Mouse (Mus musculus) neural tube, embryonic 15.5 days (tissue): Measurements from ENCODE around the gene Usp7. TPM values are rescaled to one million over a fixed set of nuclear protein-coding genes. Genes with fewer than 3 reads are reported as not detected.

ENCODE experiments used
- ATAC-seq: fragments of 200-750 bp; cut with Nextera tagmentation; 2 replicates; pipeline ENCODE4 v1.8.0; 2017; ENCODE audit warnings: mild to moderate bottlenecking, moderate TSS enrichment, moderate library complexity; ENCODE audit not compliant: low FRiP score
- H3K27ac ChIP-seq: fragments of 300-500 bp; sonication (generic); replicated peaks from 2 replicates; pipeline ENCODE4 v1.5.1; 2015; ENCODE audit warnings: mild to moderate bottlenecking, inconsistent platforms
- H3K27me3 ChIP-seq: fragments of 300-500 bp; sonication (generic); replicated peaks from 2 replicates; pipeline ENCODE4 v1.6.1; 2015; ENCODE audit warnings: inconsistent platforms
- H3K36me3 ChIP-seq: fragments of 300-500 bp; sonication (generic); 2 replicates; pipeline ENCODE4 v1.6.1; 2015; ENCODE audit warnings: inconsistent platforms
- H3K4me1 ChIP-seq: fragments of 300-500 bp; sonication (generic); 2 replicates; pipeline ENCODE4 v1.6.1; 2015; ENCODE audit warnings: inconsistent platforms
- H3K4me2 ChIP-seq: fragments of 300-500 bp; sonication (generic); 2 replicates; pipeline ENCODE4 v1.6.1; 2015; ENCODE audit warnings: inconsistent platforms, mild to moderate bottlenecking, moderate library complexity
- H3K4me3 ChIP-seq: fragments of 300-500 bp; sonication (generic); replicated peaks from 2 replicates; pipeline ENCODE4 v1.5.1; 2015; ENCODE audit warnings: mild to moderate bottlenecking, inconsistent platforms
- H3K9ac ChIP-seq: fragments of 300-500 bp; sonication (generic); replicated peaks from 2 replicates; pipeline ENCODE4 v1.6.1; 2015; ENCODE audit warnings: mild to moderate bottlenecking, inconsistent platforms
- H3K9me3 ChIP-seq: fragments of 300-500 bp; sonication (generic); replicated peaks from 2 replicates; pipeline ENCODE4 v1.6.1; 2016; ENCODE audit warnings: inconsistent platforms
- WGBS: fragments of 180-500 bp; shearing (Covaris S2); methylation state at CpG from one replicate; pipeline ENCODE4 v1.1.7; 2015; ENCODE audit warnings: mixed read lengths; 5-methylcytosine and 5-hydroxymethylcytosine counted together
- polyA plus RNA-seq: library from polyadenylated mRNA; unstranded; fragments of >200 nt; fragmentation: Nextera tagmentation; extraction: Ambion mirVana; gene quantifications from 2 replicates; pipeline ENCODE4 v1.2.1, GENCODE M21; 2015

Usp7 gene
- polyA plus RNA-seq, 1 experiment from 2014 or later: 27.8 TPM

- ATAC-seq: no peak
These were observed 30.5 kb upstream of the Usp7 start for GRCm38 (mm10) chr16:8822586-8822985.

DNA sequence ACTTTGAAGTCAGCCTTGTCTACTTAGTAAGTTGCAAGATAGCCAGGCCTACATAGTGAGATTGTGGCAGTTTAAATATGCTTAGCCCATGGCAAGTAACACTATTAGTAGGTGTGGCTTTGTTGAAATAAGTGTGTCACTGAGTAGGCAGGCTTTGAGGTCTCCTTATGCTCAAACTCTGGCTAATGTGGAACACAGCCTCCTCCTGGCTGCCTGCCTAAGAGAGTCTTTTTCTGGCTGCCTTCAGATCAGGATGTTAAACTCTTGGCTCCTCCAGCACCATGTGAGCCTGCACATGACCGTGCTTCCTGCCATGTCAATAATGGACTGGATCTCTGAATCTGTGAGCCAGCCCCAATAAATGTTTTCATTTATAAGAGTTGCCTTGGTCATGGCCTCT, 29.3 kb upstream of the Usp7 start:
- Histone ChIP-seq H3K9me3 (no peaks in the 10 kb centered on the region), H3K4me2 (no peak overlapping the region), H3K27me3 (no peaks in the 10 kb centered on the region), H3K9ac (no peak overlapping the region), H3K4me3 (no peak overlapping the region), H3K4me1 (no peaks in the 10 kb centered on the region), H3K27ac (no peak overlapping the region), H3K36me3 (no peaks in the 10 kb centered on the region)
- 81% methylated on average over 1 of the region's 1 CpGs for WGBS
- no peak for ATAC-seq

More at GRCm38 (mm10) chr16:8822586-8822985, 30.5 kb upstream of the Usp7 start:
- H3K36me3 ChIP-seq: no peaks in the 10 kb centered on the region
- H3K9ac ChIP-seq: no peak overlapping the region
- H3K27me3 ChIP-seq: no peaks in the 10 kb centered on the region
- H3K27ac ChIP-seq: no peak overlapping the region
- no peaks in the 10 kb centered on the region for H3K9me3 ChIP-seq
- H3K4me2 ChIP-seq: no peak overlapping the region
- H3K4me1 ChIP-seq: no peaks in the 10 kb centered on the region
- 82% methylated on average over 4 of the region's 4 CpGs for WGBS
- no peak overlapping the region for H3K4me3 ChIP-seq

GRCm38 (mm10) chr16:8817872-8818271, 25.8 kb upstream of the Usp7 start:
- Histone ChIP-seq H3K27me3 (no peaks in the 10 kb centered on the region), H3K9me3 (no peaks in the 10 kb centered on the region), H3K9ac (no peak overlapping the region), H3K27ac (no peak overlapping the region), H3K36me3 (no peaks in the 10 kb centered on the region), H3K4me2 (no peak overlapping the region), H3K4me3 (no peak overlapping the region), H3K4me1 (no peaks in the 10 kb centered on the region)
- 82% methylated on average over 4 of the region's 4 CpGs for WGBS
- ATAC-seq: no peak

- H3K27ac ChIP-seq: no peak overlapping the region
- no peak overlapping the region for H3K4me3 ChIP-seq
- H3K36me3 ChIP-seq: no peaks in the 10 kb centered on the region
- WGBS: 91% methylated on average over 14 of the region's 14 CpGs
- H3K4me1 ChIP-seq: no peaks in the 10 kb centered on the region
- H3K9me3 ChIP-seq: no peaks in the 10 kb centered on the region
- no peak overlapping the region for H3K4me2 ChIP-seq
- no peaks in the 10 kb centered on the region for H3K27me3 ChIP-seq
- ATAC-seq: no peak
- H3K9ac ChIP-seq: no peak overlapping the region
These were observed 18.5 kb upstream of the Usp7 start for GRCm38 (mm10) chr16:8810399-8811127.

DNA sequence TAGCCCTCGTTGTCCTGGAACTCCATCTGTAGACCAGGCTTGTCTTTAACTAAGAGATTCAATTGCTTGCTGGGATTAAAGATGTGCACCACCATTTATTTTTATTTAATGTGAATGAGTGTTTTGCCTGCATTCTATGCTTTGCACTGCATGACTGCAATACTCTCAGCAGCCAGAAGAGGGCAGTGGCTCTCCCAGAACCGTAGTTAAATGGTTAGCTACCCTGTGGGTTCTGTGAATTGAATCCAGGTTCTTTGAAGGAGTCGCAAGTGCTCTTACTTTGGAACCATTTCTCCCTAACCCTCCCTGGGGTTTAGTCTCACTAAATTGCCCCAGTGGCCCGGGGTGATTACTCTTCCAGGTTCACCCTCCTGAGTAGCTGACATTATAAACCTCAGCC, 14.6 kb upstream of the Usp7 start:
- H3K4me2 ChIP-seq: no peak overlapping the region
- 19% methylated on average over 4 of the region's 4 CpGs for WGBS
- H3K9ac ChIP-seq: no peak overlapping the region
- no peaks in the 10 kb centered on the region for H3K27me3 ChIP-seq
- H3K9me3 ChIP-seq: no peaks in the 10 kb centered on the region
- H3K27ac ChIP-seq: no peak overlapping the region
- no peaks in the 10 kb centered on the region for H3K4me1 ChIP-seq
- H3K36me3 ChIP-seq: no peaks in the 10 kb centered on the region
- no peak for ATAC-seq
- no peak overlapping the region for H3K4me3 ChIP-seq

GRCm38 (mm10) chr16:8795906-8796305, 3.8 kb upstream of the Usp7 start:
- Histone ChIP-seq H3K4me3 (no peak overlapping the region), H3K36me3 (no peaks in the 10 kb centered on the region), H3K4me1 (no peaks in the 10 kb centered on the region), H3K9me3 (peaks cover 8% of the 10 kb centered on the region; the same call in 1 of the 2 replicates), H3K27ac (no peak overlapping the region), H3K9ac (no peak overlapping the region), H3K27me3 (no peaks in the 10 kb centered on the region), H3K4me2 (no peak overlapping the region)
- WGBS: 44% methylated on average over 2 of the region's 2 CpGs
- ATAC-seq: no peak

GRCm38 (mm10) chr16:8794952-8795351, 2.8 kb upstream of the Usp7 start:
- WGBS: 17% methylated on average over 3 of the region's 3 CpGs
- H3K9ac ChIP-seq: no peak overlapping the region
- no peak for ATAC-seq
- no peaks in the 10 kb centered on the region for H3K27me3 ChIP-seq
- H3K36me3 ChIP-seq: no peaks in the 10 kb centered on the region
- H3K4me1 ChIP-seq: no peaks in the 10 kb centered on the region
- no peak overlapping the region for H3K4me2 ChIP-seq
- H3K27ac ChIP-seq: no peak overlapping the region
- peaks cover 4% of the 10 kb centered on the region; the same call in 1 of the 2 replicates for H3K9me3 ChIP-seq
- no peak overlapping the region for H3K4me3 ChIP-seq

DNA sequence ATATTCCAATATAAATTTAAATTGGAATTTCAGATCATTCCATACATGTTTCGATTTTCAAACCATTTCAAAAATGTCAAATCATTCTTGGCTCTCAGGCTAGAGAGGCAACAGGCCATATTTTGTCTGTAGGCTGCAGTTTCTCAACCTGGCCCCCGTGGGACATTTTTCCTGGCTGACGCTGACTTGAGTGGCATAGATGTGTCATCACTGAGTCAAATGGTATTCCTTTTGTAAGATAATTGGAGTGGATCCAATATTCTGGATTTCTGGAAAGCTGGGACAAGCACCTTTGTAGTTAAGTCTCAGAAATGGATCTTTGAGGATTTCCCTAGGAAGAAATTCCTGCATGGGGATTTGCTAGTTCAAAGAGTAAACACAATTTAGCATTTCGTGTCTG, 1.2 kb downstream of the Usp7 start:
- Histone ChIP-seq H3K9ac (no peak overlapping the region), H3K9me3 (no peaks in the 10 kb centered on the region), H3K4me3 (no peak overlapping the region), H3K27me3 (no peaks in the 10 kb centered on the region), H3K27ac (no peak overlapping the region), H3K36me3 (no peaks in the 10 kb centered on the region), H3K4me2 (no peak overlapping the region), H3K4me1 (no peaks in the 10 kb centered on the region)
- WGBS: 75% methylated on average over 4 of the region's 4 CpGs
- no peak for ATAC-seq

- Histone ChIP-seq H3K4me1 (no peaks in the 10 kb centered on the region), H3K4me3 (no peak overlapping the region), H3K27me3 (no peaks in the 10 kb centered on the region), H3K4me2 (no peak overlapping the region), H3K36me3 (no peaks in the 10 kb centered on the region), H3K9me3 (no peaks in the 10 kb centered on the region), H3K27ac (no peak overlapping the region), H3K9ac (no peak overlapping the region)
- no peak for ATAC-seq
- WGBS: 80% methylated on average over 3 of the region's 3 CpGs
These were observed 7.4 kb downstream of the Usp7 start for GRCm38 (mm10) chr16:8784753-8785152.

- Histone ChIP-seq H3K27me3 (no peaks in the 10 kb centered on the region), H3K9ac (no peak overlapping the region), H3K4me3 (no peak overlapping the region), H3K36me3 (no peaks in the 10 kb centered on the region), H3K4me1 (no peaks in the 10 kb centered on the region), H3K4me2 (no peak overlapping the region), H3K27ac (no peak overlapping the region), H3K9me3 (no peaks in the 10 kb centered on the region)
- ATAC-seq: no peak
- WGBS: 88% methylated on average over 16 of the region's 16 CpGs
These were observed 8.8 kb downstream of the Usp7 start for GRCm38 (mm10) chr16:8783198-8783913.

DNA sequence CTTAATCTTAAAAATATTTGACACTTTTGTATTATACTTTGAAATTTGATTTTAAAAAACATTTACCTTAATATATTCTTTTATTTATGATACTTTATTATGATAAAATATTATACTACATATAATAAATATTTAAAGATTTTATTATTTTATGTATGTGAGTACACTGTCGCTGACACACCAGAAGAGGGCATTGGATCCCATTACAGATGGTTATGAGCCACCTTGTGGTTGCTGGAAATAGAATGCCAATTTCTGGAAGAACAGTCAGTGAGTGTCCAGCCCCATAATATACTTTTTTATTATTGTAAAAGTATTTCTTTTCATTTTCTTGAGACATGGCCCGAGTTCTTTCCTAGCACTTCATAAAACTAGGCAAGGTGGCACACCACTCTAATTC, 10.4 kb downstream of the Usp7 start:
- no peak overlapping the region for H3K27ac ChIP-seq
- no peaks in the 10 kb centered on the region for H3K27me3 ChIP-seq
- H3K4me3 ChIP-seq: no peak overlapping the region
- no peaks in the 10 kb centered on the region for H3K9me3 ChIP-seq
- no peak overlapping the region for H3K4me2 ChIP-seq
- no peak for ATAC-seq
- no peak overlapping the region for H3K9ac ChIP-seq
- no peaks in the 10 kb centered on the region for H3K4me1 ChIP-seq
- 86% methylated on average over 2 of the region's 2 CpGs for WGBS
- no peaks in the 10 kb centered on the region for H3K36me3 ChIP-seq

- no peak overlapping the region for H3K27ac ChIP-seq
- 76% methylated on average over 6 of the region's 6 CpGs for WGBS
- H3K9me3 ChIP-seq: no peaks in the 10 kb centered on the region
- H3K36me3 ChIP-seq: no peaks in the 10 kb centered on the region
- H3K27me3 ChIP-seq: no peaks in the 10 kb centered on the region
- H3K4me1 ChIP-seq: no peaks in the 10 kb centered on the region
- no peak overlapping the region for H3K9ac ChIP-seq
- H3K4me3 ChIP-seq: no peak overlapping the region
- H3K4me2 ChIP-seq: no peak overlapping the region
- ATAC-seq: no peak
These were observed 10.9 kb downstream of the Usp7 start for GRCm38 (mm10) chr16:8781191-8781590.
